In the genomic region with DNA sequence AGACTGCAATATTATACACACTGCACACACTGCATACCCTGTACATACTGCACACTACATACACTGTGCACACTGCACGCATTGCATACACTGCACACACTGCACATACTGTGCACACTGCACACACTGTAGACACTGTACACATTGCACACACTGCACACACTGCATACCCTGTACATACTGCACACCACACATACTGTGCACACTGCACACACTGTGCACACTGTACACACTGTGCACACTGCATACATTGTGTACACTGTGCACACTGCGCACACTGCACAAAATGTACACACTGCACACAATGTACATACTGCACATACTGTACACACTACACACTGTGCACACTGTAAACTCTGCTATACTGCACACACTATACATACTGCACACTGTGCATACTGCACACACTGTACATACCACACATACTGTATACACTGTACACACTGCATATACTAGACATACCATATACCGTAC, we compare ENCODE assay signal across 12 mouse cellular contexts.
DNase-seq lines count a peak whose midpoint lies in the region; ATAC-seq lines count a peak whose summit lies in the region.
"Had no signal": no experiment of that assay in that cellular context is flagged by ENCODE, and none has a peak within 500 bp of the region (broad histone marks: within the 10 kb centered on the region; RNA-seq: fewer than 3 reads in every experiment).

No protein-coding gene starts in this region.

- ATAC-seq in forebrain, embryonic 11.5 days (replicated peaks; ENCODE audit: low FRiP score), result peak; percentile 63
- ATAC-seq in midbrain, embryonic 11.5 days (ENCODE audit: low FRiP score), result peak; percentile 42; the same call in 1 of the 2 replicates
- peak; percentile 15; the same call in 1 of the 2 replicates for ATAC-seq in limb, embryonic 13.5 days (ENCODE audit: low FRiP score, low read depth)
- ATAC-seq in stomach, embryonic 15.5 days (ENCODE audit: insufficient read depth, low FRiP score, low read depth), result peak; percentile 53; the same call in 1 of the 2 replicates

- no peak overlapping the region for H3K27ac ChIP-seq in forebrain, embryonic 11.5 days (ENCODE audit: low read depth, low read length)
- no peak overlapping the region for H3K27ac ChIP-seq in forebrain, embryonic 10.5 days
- H3K27ac ChIP-seq in midbrain, embryonic 11.5 days (ENCODE audit: low read depth, low read length), result no peak overlapping the region
- no peak overlapping the region for H3K27ac ChIP-seq in midbrain, embryonic 10.5 days (replicated peaks)
- no peak overlapping the region for H3K27ac ChIP-seq in limb, embryonic 13.5 days
- no peak overlapping the region for H3K27ac ChIP-seq in stomach, embryonic 15.5 days

- H3K9ac ChIP-seq in forebrain, embryonic 11.5 days (ENCODE audit: low read length), result no peak overlapping the region
- H3K9ac ChIP-seq in midbrain, embryonic 11.5 days (ENCODE audit: low read length), result no peak overlapping the region
- no peak overlapping the region for H3K9ac ChIP-seq in limb, embryonic 13.5 days
- no peak overlapping the region for H3K9ac ChIP-seq in stomach, embryonic 15.5 days

- H3K4me2 ChIP-seq in forebrain, embryonic 11.5 days (ENCODE audit: low read depth, low read length, severe bottlenecking), result no peak overlapping the region
- no peak overlapping the region for H3K4me2 ChIP-seq in midbrain, embryonic 11.5 days
- no peak overlapping the region for H3K4me2 ChIP-seq in limb, embryonic 13.5 days (replicated peaks)
- H3K4me2 ChIP-seq in stomach, embryonic 15.5 days, result no peak overlapping the region

- DNase-seq in forebrain, embryonic 11.5 days (ENCODE audit: low spot score), result no peak
- no peak for DNase-seq in forebrain, embryonic 10.5 days (ENCODE audit: extremely low spot score, low spot score)
- no peak for DNase-seq in midbrain, embryonic 11.5 days (ENCODE audit: low spot score, missing footprints)
- DNase-seq in midbrain, embryonic 10.5 days (ENCODE audit: low spot score), result no peak
- no peak for DNase-seq in testis, postnatal 14 days (ENCODE audit: low spot score)
- DNase-seq in right cerebral cortex, postnatal 4 days, result no peak
- DNase-seq: heart, postnatal 14 days; kidney, adult 9 months; lung, adult 2 months had no signal

- 99% methylated on average over 3 of the region's 3 CpGs for WGBS in forebrain, embryonic 11.5 days
- 96% methylated on average over 3 of the region's 3 CpGs for WGBS in forebrain, embryonic 10.5 days
- WGBS in midbrain, embryonic 11.5 days, result 94% methylated on average over 3 of the region's 3 CpGs
- 95% methylated on average over 3 of the region's 3 CpGs for WGBS in midbrain, embryonic 10.5 days
- WGBS in limb, embryonic 13.5 days, result 96% methylated on average over 3 of the region's 3 CpGs
- WGBS in stomach, embryonic 15.5 days, result 98% methylated on average over 3 of the region's 3 CpGs

- H3K4me1 ChIP-seq in forebrain, embryonic 11.5 days (replicated peaks; ENCODE audit: control insufficient read depth, insufficient read depth, low read length), result no peaks in the 10 kb centered on the region; the same call in 1 of the 2 replicates
- peaks cover 6% of the 10 kb centered on the region for H3K4me1 ChIP-seq in forebrain, embryonic 10.5 days
- H3K4me1 ChIP-seq in midbrain, embryonic 11.5 days (ENCODE audit: control insufficient read depth, insufficient read depth, low read length), result peaks cover 3% of the 10 kb centered on the region; the same call in 1 of the 2 replicates
- peaks cover 3% of the 10 kb centered on the region for H3K4me1 ChIP-seq in midbrain, embryonic 10.5 days
- peaks cover 2% of the 10 kb centered on the region for H3K4me1 ChIP-seq in limb, embryonic 13.5 days
- no peaks in the 10 kb centered on the region for H3K4me1 ChIP-seq in stomach, embryonic 15.5 days

- H3K9me3 ChIP-seq in forebrain, embryonic 11.5 days (ENCODE audit: control insufficient read depth, low read length), result no peaks in the 10 kb centered on the region
- H3K9me3 ChIP-seq in forebrain, embryonic 10.5 days, result no peaks in the 10 kb centered on the region
- H3K9me3 ChIP-seq in midbrain, embryonic 11.5 days (ENCODE audit: control insufficient read depth, low read length), result no peaks in the 10 kb centered on the region
- no peaks in the 10 kb centered on the region for H3K9me3 ChIP-seq in midbrain, embryonic 10.5 days (replicated peaks)
- no peaks in the 10 kb centered on the region for H3K9me3 ChIP-seq in limb, embryonic 13.5 days
- H3K9me3 ChIP-seq in stomach, embryonic 15.5 days, result no peaks in the 10 kb centered on the region

- H3K36me3 ChIP-seq in forebrain, embryonic 11.5 days (ENCODE audit: control insufficient read depth, insufficient read depth, low read length), result no peaks in the 10 kb centered on the region
- no peaks in the 10 kb centered on the region for H3K36me3 ChIP-seq in forebrain, embryonic 10.5 days (replicated peaks)
- H3K36me3 ChIP-seq in midbrain, embryonic 11.5 days (ENCODE audit: control insufficient read depth, insufficient read depth, low read length), result no peaks in the 10 kb centered on the region
- H3K36me3 ChIP-seq in midbrain, embryonic 10.5 days, result no peaks in the 10 kb centered on the region
- H3K36me3 ChIP-seq in limb, embryonic 13.5 days, result no peaks in the 10 kb centered on the region
- H3K36me3 ChIP-seq in stomach, embryonic 15.5 days, result no peaks in the 10 kb centered on the region

- no peak overlapping the region for H3K4me3 ChIP-seq in forebrain, embryonic 11.5 days (ENCODE audit: low read depth, low read length)
- H3K4me3 ChIP-seq in forebrain, embryonic 10.5 days, result no peak overlapping the region
- no peak overlapping the region for H3K4me3 ChIP-seq in midbrain, embryonic 11.5 days (ENCODE audit: low read depth, low read length)
- H3K4me3 ChIP-seq in midbrain, embryonic 10.5 days, result no peak overlapping the region
- no peak overlapping the region for H3K4me3 ChIP-seq in limb, embryonic 13.5 days
- H3K4me3 ChIP-seq in stomach, embryonic 15.5 days (replicated peaks), result no peak overlapping the region
- H3K4me3 ChIP-seq: myocyte had no signal

- no peaks in the 10 kb centered on the region for H3K27me3 ChIP-seq in forebrain, embryonic 11.5 days (ENCODE audit: control insufficient read depth, insufficient read depth, low read length)
- no peaks in the 10 kb centered on the region for H3K27me3 ChIP-seq in forebrain, embryonic 10.5 days (ENCODE audit: poor library complexity, severe bottlenecking)
- H3K27me3 ChIP-seq in midbrain, embryonic 11.5 days (ENCODE audit: control insufficient read depth, insufficient read depth, low read length), result no peaks in the 10 kb centered on the region
- H3K27me3 ChIP-seq in midbrain, embryonic 10.5 days (ENCODE audit: low read depth, poor library complexity, severe bottlenecking), result no peaks in the 10 kb centered on the region
- H3K27me3 ChIP-seq in limb, embryonic 13.5 days, result no peaks in the 10 kb centered on the region
- no peaks in the 10 kb centered on the region for H3K27me3 ChIP-seq in stomach, embryonic 15.5 days (replicated peaks)
